Mouse (Mus musculus) hindbrain, embryonic 14.5 days (tissue): Measurements from ENCODE around the gene Aars2. TPM values are rescaled to one million over a fixed set of nuclear protein-coding genes. Genes with fewer than 3 reads are reported as not detected.

Experiments
- ATAC-seq: fragments of 200-750 bp; cut with Nextera tagmentation; 2 replicates; pipeline ENCODE4 v1.8.0; 2017; ENCODE audit warnings: moderate number of reproducible peaks, mild to moderate bottlenecking, moderate TSS enrichment, moderate library complexity; ENCODE audit not compliant: low FRiP score
- DNase-seq: peaks from one replicate; pipeline ENCODE4 v3.0.0-alpha.2; 2015; ENCODE audit warnings: low spot score
- H3K27ac ChIP-seq: fragments of 300-500 bp; sonication (generic); 2 replicates; pipeline ENCODE4 v1.5.1; 2014; ENCODE audit warnings: mild to moderate bottlenecking, moderate library complexity
- H3K27me3 ChIP-seq: fragments of 300-500 bp; sonication (generic); 2 replicates; pipeline ENCODE4 v1.6.1; 2014; ENCODE audit warnings: mild to moderate bottlenecking, low read length, mixed read lengths; ENCODE audit not compliant: control insufficient read depth, insufficient read depth
- H3K36me3 ChIP-seq: fragments of 300-500 bp; sonication (generic); replicated peaks from 2 replicates; pipeline ENCODE4 v1.6.1; 2014; ENCODE audit not compliant: control insufficient read depth, insufficient read depth
- H3K4me1 ChIP-seq: fragments of 300-500 bp; sonication (generic); replicated peaks from 2 replicates; pipeline ENCODE4 v1.6.1; 2014; ENCODE audit warnings: antibody characterized with exemption, low read length, mixed read lengths; ENCODE audit not compliant: control insufficient read depth, insufficient read depth
- H3K4me2 ChIP-seq: fragments of 300-500 bp; sonication (generic); replicated peaks from 2 replicates; pipeline ENCODE4 v1.6.1; 2014; ENCODE audit warnings: mild to moderate bottlenecking, moderate library complexity
- H3K4me3 ChIP-seq: fragments of 300-500 bp; sonication (generic); replicated peaks from 2 replicates; pipeline ENCODE4 v1.5.1; 2014; ENCODE audit warnings: mild to moderate bottlenecking, low read length
- H3K9ac ChIP-seq: fragments of 300-500 bp; sonication (generic); 2 replicates; pipeline ENCODE4 v1.6.1; 2014
- H3K9me3 ChIP-seq: fragments of 300-500 bp; sonication (generic); 2 replicates; pipeline ENCODE4 v1.6.1; 2016; ENCODE audit warnings: low read length; ENCODE audit not compliant: control insufficient read depth
- WGBS: fragments of 180-500 bp; shearing (Covaris S2); extraction: QIAGEN DNeasy Blood & Tissue Kit; methylation state at CpG from one replicate; pipeline ENCODE4 v1.1.7; 2014; 5-methylcytosine and 5-hydroxymethylcytosine counted together
- polyA plus RNA-seq: library from polyadenylated mRNA; unstranded; fragments of >200 nt; fragmentation: Nextera tagmentation; extraction: Ambion mirVana; gene quantifications from 2 replicates; pipeline ENCODE4 v1.2.1, GENCODE M21; 2014

Aars2 gene
- polyA plus RNA-seq, 1 experiment from 2014 or later = 15.2 TPM

GRCm38 (mm10) chr17:45567162-45567601 lies 60.5 kb downstream of the Aars2 start:
- WGBS = 37% methylated on average over 4 of the region's 4 CpGs
- DNase-seq = no peak
- no peaks in the 10 kb centered on the region for H3K27me3 ChIP-seq
- no peak overlapping the region for H3K4me3 ChIP-seq
- no peaks in the 10 kb centered on the region for H3K9me3 ChIP-seq
- ATAC-seq = no peak
- peaks cover 24% of the 10 kb centered on the region for H3K4me1 ChIP-seq
- no peak overlapping the region for H3K4me2 ChIP-seq
- peaks cover 61% of the 10 kb centered on the region for H3K36me3 ChIP-seq
- no peak overlapping the region for H3K9ac ChIP-seq
- H3K27ac ChIP-seq = no peak overlapping the region

- H3K4me2 ChIP-seq = no peak overlapping the region
- no peaks in the 10 kb centered on the region for H3K27me3 ChIP-seq
- no peak overlapping the region for H3K27ac ChIP-seq
- H3K36me3 ChIP-seq = peaks cover 61% of the 10 kb centered on the region
- H3K4me1 ChIP-seq = peaks cover 24% of the 10 kb centered on the region
- DNase-seq (no peak), ATAC-seq (no peak)
- 92% methylated on average over 12 of the region's 12 CpGs for WGBS
- no peak overlapping the region for H3K4me3 ChIP-seq
- H3K9me3 ChIP-seq = no peaks in the 10 kb centered on the region
- no peak overlapping the region for H3K9ac ChIP-seq
These were observed 62.3 kb downstream of the Aars2 start for GRCm38 (mm10) chr17:45568990-45569389.

- DNase-seq = no peak
- Histone ChIP-seq H3K36me3 (peaks cover 61% of the 10 kb centered on the region), H3K27ac (no peak overlapping the region), H3K4me1 (peaks cover 24% of the 10 kb centered on the region), H3K9me3 (no peaks in the 10 kb centered on the region), H3K9ac (peak overlapping the region; percentile 19; the same call in 1 of the 2 replicates), H3K4me3 (no peak overlapping the region), H3K27me3 (no peaks in the 10 kb centered on the region), H3K4me2 (no peak overlapping the region)
- ATAC-seq = no peak
- WGBS = 94% methylated on average over 4 of the region's 4 CpGs
These were observed 63.4 kb downstream of the Aars2 start for GRCm38 (mm10) chr17:45569999-45570398.

Other genes starting within 250 kb of the Aars2 start
- 64.7 and 67.0 TPM in 2 replicates for gene Cdc5l, start 73.1 kb upstream of the Aars2 start, polyA plus RNA-seq
- gene Spats1, start 31.4 kb upstream of the Aars2 start, polyA plus RNA-seq = 1.5 and 2.2 TPM in 2 replicates
- gene Tcte1, start 16.6 kb downstream of the Aars2 start, polyA plus RNA-seq = 3.8 TPM in 2 replicates
- gene Tmem151b, start 42.8 kb downstream of the Aars2 start, polyA plus RNA-seq = 15.7 and 16.8 TPM in 2 replicates
- gene Nfkbie, start 48.9 kb downstream of the Aars2 start, polyA plus RNA-seq = 4.3 and 4.7 TPM in 2 replicates
- gene Slc35b2, start 57.0 kb downstream of the Aars2 start, polyA plus RNA-seq = 83.1 and 84.2 TPM in 2 replicates
- 1,324 and 1,355 TPM in 2 replicates for gene Hsp90ab1, start 66.4 kb downstream of the Aars2 start, polyA plus RNA-seq
- gene Slc29a1, start 92.8 kb downstream of the Aars2 start, polyA plus RNA-seq = 41.5 and 42.7 TPM in 2 replicates
- not detected in 2 replicates for gene Mymx, start 95.3 kb downstream of the Aars2 start, polyA plus RNA-seq
- gene Capn11, start 152.5 kb downstream of the Aars2 start, polyA plus RNA-seq = 2.3 TPM in 1 of 2 replicates, not detected in the other
- 116 and 132 TPM in 2 replicates for gene Mrpl14, start 179.5 kb downstream of the Aars2 start, polyA plus RNA-seq
- gene Tmem63b, start 180.1 kb downstream of the Aars2 start, polyA plus RNA-seq = 114 and 116 TPM in 2 replicates
- gene 1600014C23Rik, start 227.0 kb downstream of the Aars2 start, polyA plus RNA-seq = not detected in 2 replicates